Mouse (Mus musculus) neutrophil, adult 5-6 weeks (primary cell): Measurements from ENCODE around the gene Phtf1. TPM values are rescaled to one million over a fixed set of nuclear protein-coding genes. Genes with fewer than 3 reads are reported as not detected.

Experiments used
- ATAC-seq: fragments of 151-379, 151-347 bp; 2 replicates; pipeline ENCODE4 v1.8.0; 2017; ENCODE audit warnings: mild to moderate bottlenecking, moderate TSS enrichment; ENCODE audit not compliant: insufficient number of reproducible peaks, poor library complexity, low FRiP score, severe bottlenecking; ENCODE audit errors: extremely low read depth
- total RNA-seq: library from RNA; stranded (forward); fragments of 200-1000 nt; gene quantifications from 2 replicates; pipeline ENCODE4 v1.2.3, GENCODE M21; 2017

The Phtf1 gene
- 26.7 and 39.9 TPM in 2 replicates for total RNA-seq

GRCm38 (mm10) chr3:103967861-103968691 lies at the start of gene Phtf1:
TSS of gene Phtf1 (plus strand) at chr3:103968110.
- ATAC-seq: peak; percentile 86

- no peak for ATAC-seq
Measured at GRCm38 (mm10) chr3:103920094-103920493, 47.8 kb upstream of the Phtf1 start.

GRCm38 (mm10) chr3:103925302-103925701 lies 42.6 kb upstream of the Phtf1 start:
- no peak for ATAC-seq

GRCm38 (mm10) chr3:103927511-103927910 lies 40.4 kb upstream of the Phtf1 start:
- peak; percentile 83 for ATAC-seq

GRCm38 (mm10) chr3:103944794-103945562 lies 22.9 kb upstream of the Phtf1 start:
- ATAC-seq: no peak

- peak; percentile 79 for ATAC-seq
Measured at GRCm38 (mm10) chr3:103948666-103949065, 19.2 kb upstream of the Phtf1 start.

- ATAC-seq: no peak
Measured at GRCm38 (mm10) chr3:103960622-103961021, 7.3 kb upstream of the Phtf1 start.

GRCm38 (mm10) chr3:103967231-103967630 lies 679 bp upstream of the Phtf1 start:
- no peak for ATAC-seq

GRCm38 (mm10) chr3:103968701-103969100 lies 791 bp downstream of the Phtf1 start:
- ATAC-seq: 0 out of 2 replicates have a peak, but pooled peaks have one; percentile 20

GRCm38 (mm10) chr3:103971157-103971556 lies 3.2 kb downstream of the Phtf1 start:
- ATAC-seq: no peak

GRCm38 (mm10) chr3:103984556-103984955 lies 16.6 kb downstream of the Phtf1 start:
- ATAC-seq: no peak

GRCm38 (mm10) chr3:103985194-103985593 lies 17.3 kb downstream of the Phtf1 start:
- no peak for ATAC-seq

- ATAC-seq: no peak
Measured at GRCm38 (mm10) chr3:103987831-103988432, 20.0 kb downstream of the Phtf1 start.

GRCm38 (mm10) chr3:103989352-103989751 lies 21.4 kb downstream of the Phtf1 start:
- ATAC-seq: no peak

- no peak for ATAC-seq
Measured at GRCm38 (mm10) chr3:103991271-103991670, 23.4 kb downstream of the Phtf1 start.

GRCm38 (mm10) chr3:103998724-103999123 lies 30.8 kb downstream of the Phtf1 start:
- no peak for ATAC-seq

GRCm38 (mm10) chr3:104006896-104007466 lies 39.1 kb downstream of the Phtf1 start:
- ATAC-seq: no peak

- no peak for ATAC-seq
Measured at GRCm38 (mm10) chr3:104007479-104007878, 39.6 kb downstream of the Phtf1 start.

GRCm38 (mm10) chr3:104009924-104010662 lies 42.2 kb downstream of the Phtf1 start:
- no peak for ATAC-seq
